Comparison of ENCODE assay signal across 24 mouse cellular contexts in genomic region chr4:80131623-80132301, GRCm38 (mm10).
A peak's percentile ranks its signal among the peaks of the same experiment; 100 is the strongest.
DNase-seq lines count a peak whose midpoint lies in the region; ATAC-seq lines count a peak whose summit lies in the region.
"Had no signal": no experiment of that assay in that cellular context is flagged by ENCODE, and none has a peak within 500 bp of the region (broad histone marks: within the 10 kb centered on the region; RNA-seq: fewer than 3 reads in every experiment).

No protein-coding gene starts in this region.

- no peaks in the 10 kb centered on the region for H3K36me3 ChIP-seq in hindbrain, embryonic 11.5 days (ENCODE audit: control insufficient read depth, insufficient read depth, low read length)
- no peaks in the 10 kb centered on the region for H3K36me3 ChIP-seq in hindbrain, embryonic 12.5 days
- H3K36me3 ChIP-seq in forebrain, embryonic 15.5 days, result no peaks in the 10 kb centered on the region
- H3K36me3 ChIP-seq in midbrain, embryonic 12.5 days, result no peaks in the 10 kb centered on the region
- H3K36me3 ChIP-seq in liver, embryonic 12.5 days, result no peaks in the 10 kb centered on the region
- H3K36me3 ChIP-seq: embryonic facial prominence, embryonic 12.5 days; heart, embryonic 15.5 days; kidney, embryonic 15.5 days; limb, embryonic 13.5 days; lung, embryonic 15.5 days; stomach, embryonic 15.5 days had no signal

- no peak overlapping the region for H3K4me2 ChIP-seq in hindbrain, embryonic 11.5 days (replicated peaks; ENCODE audit: low read depth, low read length)
- no peak overlapping the region for H3K4me2 ChIP-seq in hindbrain, embryonic 12.5 days (replicated peaks)
- H3K4me2 ChIP-seq in forebrain, embryonic 15.5 days (replicated peaks), result no peak overlapping the region; the same call in 1 of the 2 replicates
- 0 out of 2 replicates have a peak overlapping the region, but pooled peaks have one; percentile 11 for H3K4me2 ChIP-seq in midbrain, embryonic 12.5 days (replicated peaks)
- no peak overlapping the region for H3K4me2 ChIP-seq in liver, embryonic 12.5 days
- H3K4me2 ChIP-seq: embryonic facial prominence, embryonic 12.5 days; heart, embryonic 15.5 days; kidney, embryonic 15.5 days; limb, embryonic 13.5 days; lung, embryonic 15.5 days; stomach, embryonic 15.5 days had no signal

- 70% methylated on average over 9 of the region's 9 CpGs for WGBS in hindbrain, embryonic 11.5 days
- WGBS in hindbrain, embryonic 12.5 days, result 71% methylated on average over 9 of the region's 9 CpGs
- 46% methylated on average over 9 of the region's 9 CpGs for WGBS in forebrain, embryonic 15.5 days
- 54% methylated on average over 9 of the region's 9 CpGs for WGBS in midbrain, embryonic 12.5 days
- WGBS in liver, embryonic 12.5 days (ENCODE audit: insufficient replicate concordance), result 68% methylated on average over 9 of the region's 9 CpGs

- H3K4me1 ChIP-seq in hindbrain, embryonic 11.5 days (replicated peaks; ENCODE audit: control insufficient read depth, insufficient read depth, low read length), result no peaks in the 10 kb centered on the region
- no peaks in the 10 kb centered on the region for H3K4me1 ChIP-seq in hindbrain, embryonic 12.5 days
- no peaks in the 10 kb centered on the region for H3K4me1 ChIP-seq in forebrain, embryonic 15.5 days
- peaks cover 5% of the 10 kb centered on the region; the same call in 1 of the 2 replicates for H3K4me1 ChIP-seq in midbrain, embryonic 12.5 days
- H3K4me1 ChIP-seq in liver, embryonic 12.5 days, result no peaks in the 10 kb centered on the region
- H3K4me1 ChIP-seq: embryonic facial prominence, embryonic 12.5 days; heart, embryonic 15.5 days; kidney, embryonic 15.5 days; limb, embryonic 13.5 days; lung, embryonic 15.5 days; stomach, embryonic 15.5 days had no signal

- peak; percentile 75; the same call in 1 of the 2 replicates for ATAC-seq in hindbrain, embryonic 11.5 days (ENCODE audit: low FRiP score)
- ATAC-seq in hindbrain, embryonic 12.5 days (ENCODE audit: low FRiP score), result no peak
- ATAC-seq in forebrain, embryonic 15.5 days (replicated peaks), result 0 out of 2 replicates have a peak, but pooled peaks have one; percentile 35
- ATAC-seq in midbrain, embryonic 12.5 days (ENCODE audit: low FRiP score, low read depth), result peak; percentile 78
- no peak for ATAC-seq in liver, embryonic 12.5 days
- ATAC-seq: intestine, embryonic 16.5 days had no signal

- no peaks in the 10 kb centered on the region for H3K27me3 ChIP-seq in hindbrain, embryonic 11.5 days (ENCODE audit: control insufficient read depth, insufficient read depth, low read length)
- H3K27me3 ChIP-seq in hindbrain, embryonic 12.5 days, result no peaks in the 10 kb centered on the region
- no peaks in the 10 kb centered on the region for H3K27me3 ChIP-seq in forebrain, embryonic 15.5 days
- H3K27me3 ChIP-seq in midbrain, embryonic 12.5 days, result no peaks in the 10 kb centered on the region
- H3K27me3 ChIP-seq in liver, embryonic 12.5 days (replicated peaks), result no peaks in the 10 kb centered on the region
- H3K27me3 ChIP-seq: embryonic facial prominence, embryonic 12.5 days; heart, embryonic 15.5 days; kidney, embryonic 15.5 days; limb, embryonic 13.5 days; lung, embryonic 15.5 days; stomach, embryonic 15.5 days had no signal

- peak; percentile 4 for DNase-seq in hindbrain, embryonic 11.5 days (ENCODE audit: low spot score)
- DNase-seq in retina, postnatal 1 day, result peak; percentile 2
- no peak for DNase-seq in cerebellum, adult 11-12 months
- DNase-seq: adrenal gland, postnatal 36 days; cerebellum, adult 9-10 months; gastrocnemius, postnatal 14 days; heart, postnatal 4 days; kidney, postnatal 4 days; layer of hippocampus, postnatal 36 days; right cerebral cortex, adult 18-20 months; thymus, adult 18-20 months had no signal

- no peak overlapping the region for H3K9ac ChIP-seq in hindbrain, embryonic 11.5 days (ENCODE audit: low read depth, low read length)
- H3K9ac ChIP-seq in hindbrain, embryonic 12.5 days, result no peak overlapping the region
- H3K9ac ChIP-seq in forebrain, embryonic 15.5 days (replicated peaks), result no peak overlapping the region
- H3K9ac ChIP-seq in midbrain, embryonic 12.5 days (replicated peaks), result no peak overlapping the region
- H3K9ac ChIP-seq in liver, embryonic 12.5 days, result no peak overlapping the region
- H3K9ac ChIP-seq: embryonic facial prominence, embryonic 12.5 days; heart, embryonic 15.5 days; kidney, embryonic 15.5 days; limb, embryonic 13.5 days; liver, embryonic 14.5 days; lung, embryonic 15.5 days; stomach, embryonic 15.5 days had no signal

- no peaks in the 10 kb centered on the region for H3K9me3 ChIP-seq in hindbrain, embryonic 11.5 days (ENCODE audit: control insufficient read depth, low read length)
- no peaks in the 10 kb centered on the region for H3K9me3 ChIP-seq in hindbrain, embryonic 12.5 days (replicated peaks)
- no peaks in the 10 kb centered on the region for H3K9me3 ChIP-seq in forebrain, embryonic 15.5 days
- no peaks in the 10 kb centered on the region for H3K9me3 ChIP-seq in midbrain, embryonic 12.5 days
- no peaks in the 10 kb centered on the region for H3K9me3 ChIP-seq in liver, embryonic 12.5 days (replicated peaks)
- H3K9me3 ChIP-seq: embryonic facial prominence, embryonic 12.5 days; heart, embryonic 15.5 days; kidney, embryonic 15.5 days; limb, embryonic 13.5 days; lung, embryonic 15.5 days; stomach, embryonic 15.5 days had no signal

- no peak overlapping the region for H3K4me3 ChIP-seq in hindbrain, embryonic 11.5 days (ENCODE audit: low read depth, low read length)
- no peak overlapping the region for H3K4me3 ChIP-seq in hindbrain, embryonic 12.5 days
- H3K4me3 ChIP-seq in forebrain, embryonic 15.5 days, result no peak overlapping the region
- no peak overlapping the region for H3K4me3 ChIP-seq in midbrain, embryonic 12.5 days
- H3K4me3 ChIP-seq in liver, embryonic 12.5 days, result no peak overlapping the region
- H3K4me3 ChIP-seq: embryonic facial prominence, embryonic 12.5 days; heart, embryonic 15.5 days; kidney, embryonic 15.5 days; limb, embryonic 13.5 days; lung, embryonic 15.5 days; stomach, embryonic 15.5 days had no signal

- no peak overlapping the region for H3K27ac ChIP-seq in hindbrain, embryonic 11.5 days (ENCODE audit: low read depth, low read length)
- no peak overlapping the region for H3K27ac ChIP-seq in hindbrain, embryonic 12.5 days
- H3K27ac ChIP-seq in forebrain, embryonic 15.5 days (replicated peaks), result no peak overlapping the region
- H3K27ac ChIP-seq in midbrain, embryonic 12.5 days (replicated peaks), result peak overlapping the region; percentile 61
- no peak overlapping the region for H3K27ac ChIP-seq in liver, embryonic 12.5 days
- H3K27ac ChIP-seq: embryonic facial prominence, embryonic 12.5 days; heart, embryonic 15.5 days; kidney, embryonic 15.5 days; limb, embryonic 13.5 days; liver, embryonic 14.5 days; lung, embryonic 15.5 days; macrophage; stomach, embryonic 15.5 days had no signal

Comparison
In these comparisons a context has a peak if more than half of its experiments do, and no peak if none do; other contexts are left out.
1. ATAC-seq: peak in hindbrain, embryonic 11.5 days (single experiment), forebrain, embryonic 15.5 days (single experiment) and midbrain, embryonic 12.5 days (single experiment); none in hindbrain, embryonic 12.5 days (single experiment) and liver, embryonic 12.5 days (single experiment).